Mouse (Mus musculus): ENCODE measurements around the gene Gm20498.
A peak's percentile ranks its signal among the peaks of the same experiment; 100 is the strongest.

The Gm20498 gene

GRCm38 (mm10) chr12:81331937-81332874 is 200.5 kb downstream of the Gm20498 start:
- DNase-seq, result peak in 1 of 2 experiments; percentile 8

GRCm38 (mm10) chr12:81331046-81331638 is 201.6 kb downstream of the Gm20498 start:
- DNase-seq, result no peak

GRCm38 (mm10) chr12:81324991-81325390 is 207.7 kb downstream of the Gm20498 start:
- DNase-seq, result no peak

- DNase-seq, result no peak
Observed at GRCm38 (mm10) chr12:81324116-81324515, 208.6 kb downstream of the Gm20498 start.

- DNase-seq, result no peak
Observed at GRCm38 (mm10) chr12:81321021-81321420, 211.7 kb downstream of the Gm20498 start.

GRCm38 (mm10) chr12:81317811-81318210 is 214.9 kb downstream of the Gm20498 start:
- no peak for DNase-seq

- DNase-seq, result no peak
Observed at GRCm38 (mm10) chr12:81315953-81316352, 216.8 kb downstream of the Gm20498 start.
